Mouse (Mus musculus) lung, postnatal 10 days (tissue): ENCODE data around the gene Pigk.

ENCODE experiments used
- DNase-seq: peaks from one replicate; pipeline ENCODE4 v3.0.0; 2021

The Pigk gene

DNA sequence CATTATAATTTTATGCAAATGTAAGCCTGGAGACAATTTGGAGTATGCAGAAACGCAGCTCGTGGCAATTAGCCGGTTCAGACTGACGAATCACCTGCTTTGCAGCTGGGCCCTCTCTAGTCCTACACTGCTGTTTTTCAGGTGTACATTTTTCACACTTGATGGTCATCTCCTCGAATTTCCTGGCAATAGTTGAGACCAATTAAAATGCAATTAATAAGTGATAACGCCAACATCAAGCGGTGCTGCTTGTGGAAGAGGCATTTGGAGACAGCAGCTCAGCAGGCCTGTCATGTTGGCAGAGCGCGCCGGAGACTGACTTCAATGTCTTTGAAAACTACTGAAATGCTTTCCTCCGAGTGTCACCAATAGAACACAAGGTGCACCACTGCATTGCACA is 310.1 kb downstream of the Pigk start:
- no peak for DNase-seq
